Mouse (Mus musculus) bone marrow, adult 2 months (tissue): ENCODE measurements at regions not wholly inside any gene's neighbourhood (a gene's known extent, or its start where the extent isn't known, plus 50 kb on each side); places are given as distances from the start of the nearest gene placed in this dataset.
"Not testable (repeated sequence)": the region's sequence is repeated elsewhere in the genome, so short reads cannot be mapped to it uniquely, and the experiment has no call there.

Experiments used
- H3K27ac ChIP-seq: fragments of 200-500 bp; 2 replicates; pipeline ENCODE4 v1.5.1; 2012; ENCODE audit warnings: low read depth, mild to moderate bottlenecking, control low read depth, inconsistent platforms, low read length; ENCODE audit not compliant: control insufficient read depth, poor library complexity, insufficient read depth
- H3K4me1 ChIP-seq: fragments of 200-500 bp; 2 replicates; pipeline ENCODE4 v1.6.1; 2011; ENCODE audit warnings: low read length; ENCODE audit not compliant: control insufficient read depth, insufficient read depth
- H3K4me3 ChIP-seq: fragments of 200-500 bp; replicated peaks from 2 replicates; pipeline ENCODE3; 2011; ENCODE audit warnings: mild to moderate bottlenecking, low read depth, low read length, control low read depth; ENCODE audit not compliant: control insufficient read depth
- CTCF ChIP-seq: fragments of 200-500 bp; IDR thresholded peaks from 2 replicates; pipeline ENCODE4 v1.5.1; 2011; ENCODE audit warnings: low read length, control low read depth; ENCODE audit not compliant: control insufficient read depth, insufficient read depth
- POLR2A ChIP-seq: fragments of 200-500 bp; IDR thresholded peaks from 2 replicates; pipeline ENCODE4 v1.6.1; 2011; ENCODE audit warnings: low read depth, mild to moderate bottlenecking, control low read depth, low read length, borderline replicate concordance; ENCODE audit not compliant: control insufficient read depth
- WGBS: fragments of 180-500 bp; shearing (Covaris S2); methylation state at CpG from one replicate; pipeline ENCODE4 v1.1.7; 2018; 5-methylcytosine and 5-hydroxymethylcytosine counted together

GRCm38 (mm10) chr3:149078881-149079280, 88.5 kb upstream of the Adgrl2 start:
- Histone ChIP-seq H3K4me3 (no peak overlapping the region), H3K4me1 (no peaks in the 10 kb centered on the region; the same call in 1 of the 2 replicates), H3K27ac (no peak overlapping the region)
- 53% methylated on average over 4 of the region's 4 CpGs for WGBS
- no peak for TF ChIP-seq CTCF
- no peak for TF ChIP-seq POLR2A

GRCm38 (mm10) chr3:149076928-149077551, 86.7 kb upstream of the Adgrl2 start:
- Histone ChIP-seq H3K4me3 (no peak overlapping the region), H3K27ac (no peak overlapping the region), H3K4me1 (no peaks in the 10 kb centered on the region; the same call in 1 of the 2 replicates)
- WGBS: 77% methylated on average over 21 of the region's 21 CpGs
- TF ChIP-seq CTCF (no peak), POLR2A (no peak)

GRCm38 (mm10) chr3:149075488-149075851, 85.1 kb upstream of the Adgrl2 start:
- no peak for TF ChIP-seq CTCF
- no peak for TF ChIP-seq POLR2A
- Histone ChIP-seq H3K4me3 (no peak overlapping the region), H3K4me1 (no peaks in the 10 kb centered on the region; the same call in 1 of the 2 replicates), H3K27ac (no peak overlapping the region)
- WGBS: 83% methylated on average over 5 of the region's 5 CpGs

GRCm38 (mm10) chr3:149074658-149075487, 84.5 kb upstream of the Adgrl2 start:
- Histone ChIP-seq H3K4me1 (no peaks in the 10 kb centered on the region; the same call in 1 of the 2 replicates), H3K27ac (no peak overlapping the region), H3K4me3 (no peak overlapping the region)
- TF ChIP-seq POLR2A (no peak), CTCF (no peak)
- 84% methylated on average over 27 of the region's 27 CpGs for WGBS

- no peaks in the 10 kb centered on the region; the same call in 1 of the 2 replicates for H3K4me1 ChIP-seq
- no peak overlapping the region for H3K27ac ChIP-seq
- no peak overlapping the region for H3K4me3 ChIP-seq
- no peak for TF ChIP-seq POLR2A
- TF ChIP-seq CTCF: no peak
- 66% methylated on average over 7 of the region's 7 CpGs for WGBS
These were observed 79.8 kb upstream of the Adgrl2 start for GRCm38 (mm10) chr3:149070201-149070600.

GRCm38 (mm10) chr3:149069436-149069835, 79.1 kb upstream of the Adgrl2 start:
- H3K4me3 ChIP-seq: no peak overlapping the region
- H3K27ac ChIP-seq: no peak overlapping the region
- TF ChIP-seq POLR2A (no peak), CTCF (no peak)
- 80% methylated on average over 9 of the region's 9 CpGs for WGBS
- no peaks in the 10 kb centered on the region for H3K4me1 ChIP-seq

- WGBS: 76% methylated on average over 7 of the region's 7 CpGs
- no peak overlapping the region for H3K4me3 ChIP-seq
- TF ChIP-seq CTCF (no peak), POLR2A (no peak)
- H3K4me1 ChIP-seq: no peaks in the 10 kb centered on the region
- H3K27ac ChIP-seq: no peak overlapping the region
These were observed 78.5 kb upstream of the Adgrl2 start for GRCm38 (mm10) chr3:149068821-149069220.

GRCm38 (mm10) chr3:149067758-149068157, 77.4 kb upstream of the Adgrl2 start:
- 74% methylated on average over 7 of the region's 7 CpGs for WGBS
- Histone ChIP-seq H3K4me3 (no peak overlapping the region), H3K4me1 (no peaks in the 10 kb centered on the region), H3K27ac (no peak overlapping the region)
- TF ChIP-seq POLR2A (no peak), CTCF (no peak)

GRCm38 (mm10) chr3:149055077-149055476, 64.7 kb upstream of the Adgrl2 start:
- TF ChIP-seq CTCF (no peak), POLR2A (no peak)
- WGBS: 78% methylated on average over 12 of the region's 12 CpGs

GRCm38 (mm10) chr3:149052295-149052902, 62.0 kb upstream of the Adgrl2 start:
- not testable (repeated sequence) for H3K27ac ChIP-seq, H3K4me3 ChIP-seq, H3K4me1 ChIP-seq
- 95% methylated on average over 1 of the region's 1 CpGs for WGBS

More at GRCm38 (mm10) chr3:149055077-149055476, 64.7 kb upstream of the Adgrl2 start:
- H3K4me3 ChIP-seq: no peak overlapping the region
- H3K4me1 ChIP-seq: no peaks in the 10 kb centered on the region
- H3K27ac ChIP-seq: no peak overlapping the region
